Mouse (Mus musculus) E14TG2a.4 (cell line): ENCODE results near the gene Col27a1.

Experiments
- CTCF ChIP-seq: conservative IDR thresholded peaks from 2 replicates; pipeline ENCODE4 v1.5.1; 2014; ENCODE audit warnings: low read length
- NANOG ChIP-seq: IDR thresholded peaks from 2 replicates; pipeline ENCODE4 v1.6.1; 2014; ENCODE audit warnings: borderline replicate concordance, low read length, mixed read lengths
- POU5F1 ChIP-seq: IDR thresholded peaks from 2 replicates; pipeline ENCODE4 v1.6.1; 2014; ENCODE audit warnings: low read length, borderline replicate concordance

DNA sequence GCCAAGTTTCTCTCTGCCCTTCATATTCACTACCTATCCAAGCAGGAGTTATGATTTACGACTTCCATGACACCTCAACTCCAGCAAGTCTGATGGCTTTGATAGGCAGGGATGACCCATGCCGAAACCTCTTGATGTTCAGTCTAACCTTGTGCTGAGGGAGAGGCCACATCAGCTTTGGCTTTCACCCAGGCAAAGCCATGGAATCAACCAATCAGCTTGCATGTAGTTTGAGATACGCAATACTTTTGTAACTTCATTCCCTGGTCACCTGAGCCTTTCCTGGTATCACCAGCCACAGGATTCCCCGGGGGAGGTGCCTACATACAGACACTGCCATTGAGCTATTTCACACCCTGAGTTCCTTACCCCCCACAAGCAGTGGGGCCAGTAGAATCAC lies 132.9 kb downstream of the Col27a1 start:
- TF ChIP-seq CTCF (no peak), POU5F1 (no peak), NANOG (no peak)
